Comparison of ENCODE assay signal across 9 mouse cellular contexts in the genomic region with DNA sequence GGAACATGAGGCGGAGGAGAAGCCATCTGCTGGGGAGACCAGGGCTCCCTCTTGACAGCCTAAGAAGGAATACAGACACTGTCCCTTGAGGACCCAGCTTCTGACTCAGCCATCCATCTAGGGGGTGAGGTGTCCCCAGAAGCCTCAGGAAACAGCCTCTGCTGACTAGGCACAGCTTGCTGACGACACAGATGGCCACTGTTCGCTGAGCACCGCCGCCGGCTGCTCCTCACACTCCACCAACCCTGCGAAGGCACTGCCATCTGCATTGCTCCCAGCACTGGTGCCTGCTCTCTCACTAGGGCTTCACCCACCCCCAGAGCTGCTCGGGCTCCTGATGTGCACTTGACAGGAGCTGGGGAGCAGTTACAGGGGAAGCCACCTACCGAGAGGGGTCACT. TPM values are rescaled to one million over a fixed set of nuclear protein-coding genes. Genes with fewer than 3 reads are reported as not detected.
DNase-seq lines count a peak whose midpoint lies in the region; ATAC-seq and TF ChIP-seq lines count a peak whose summit lies in the region.
"Had no signal": no experiment of that assay in that cellular context is flagged by ENCODE, and none has a peak within 500 bp of the region (broad histone marks: within the 10 kb centered on the region; RNA-seq: fewer than 3 reads in every experiment).

No protein-coding gene starts in this region.

- no peak overlapping the region for H3K27ac ChIP-seq in midbrain, postnatal 0 days (ENCODE audit: low read depth, low read length)
- no peak overlapping the region for H3K27ac ChIP-seq in midbrain, embryonic 16.5 days (ENCODE audit: low read length)
- peak overlapping the region; percentile 48; the same call in 1 of the 2 replicates for H3K27ac ChIP-seq in hindbrain, embryonic 13.5 days
- H3K27ac ChIP-seq in intestine, embryonic 15.5 days, result no peak overlapping the region

- H3K9me3 ChIP-seq in midbrain, postnatal 0 days (ENCODE audit: low read length), result no peaks in the 10 kb centered on the region
- H3K9me3 ChIP-seq in midbrain, embryonic 16.5 days (replicated peaks; ENCODE audit: control insufficient read depth, low read length, poor library complexity, severe bottlenecking), result no peaks in the 10 kb centered on the region
- H3K9me3 ChIP-seq in hindbrain, embryonic 13.5 days, result no peaks in the 10 kb centered on the region
- no peaks in the 10 kb centered on the region for H3K9me3 ChIP-seq in intestine, embryonic 15.5 days

- H3K36me3 ChIP-seq in midbrain, postnatal 0 days (ENCODE audit: insufficient read depth, low read length), result no peaks in the 10 kb centered on the region
- H3K36me3 ChIP-seq in midbrain, embryonic 16.5 days (ENCODE audit: control insufficient read depth, insufficient read depth, low read length), result no peaks in the 10 kb centered on the region
- H3K36me3 ChIP-seq in hindbrain, embryonic 13.5 days, result no peaks in the 10 kb centered on the region
- H3K36me3 ChIP-seq in intestine, embryonic 15.5 days, result no peaks in the 10 kb centered on the region

- 69% methylated on average over 9 of the region's 9 CpGs for WGBS in midbrain, postnatal 0 days
- WGBS in midbrain, embryonic 16.5 days, result 65% methylated on average over 9 of the region's 9 CpGs
- WGBS in hindbrain, embryonic 13.5 days, result 59% methylated on average over 9 of the region's 9 CpGs
- 63% methylated on average over 9 of the region's 9 CpGs for WGBS in intestine, embryonic 15.5 days

- ATAC-seq in midbrain, postnatal 0 days (ENCODE audit: low FRiP score), result no peak
- ATAC-seq in midbrain, embryonic 16.5 days, result no peak
- peak; percentile 41; the same call in 1 of the 2 replicates for ATAC-seq in hindbrain, embryonic 13.5 days (ENCODE audit: low FRiP score)
- no peak for ATAC-seq in intestine, embryonic 15.5 days

- no peak overlapping the region for H3K4me3 ChIP-seq in midbrain, postnatal 0 days (ENCODE audit: low read depth, low read length)
- no peak overlapping the region for H3K4me3 ChIP-seq in midbrain, embryonic 16.5 days (ENCODE audit: low read depth, low read length)
- H3K4me3 ChIP-seq in hindbrain, embryonic 13.5 days, result no peak overlapping the region
- no peak overlapping the region for H3K4me3 ChIP-seq in intestine, embryonic 15.5 days (replicated peaks)

- H3K27me3 ChIP-seq in midbrain, postnatal 0 days (ENCODE audit: insufficient read depth, low read length), result no peaks in the 10 kb centered on the region
- H3K27me3 ChIP-seq in midbrain, embryonic 16.5 days (ENCODE audit: control insufficient read depth, insufficient read depth, low read depth, low read length), result no peaks in the 10 kb centered on the region
- H3K27me3 ChIP-seq in hindbrain, embryonic 13.5 days, result no peaks in the 10 kb centered on the region
- H3K27me3 ChIP-seq in intestine, embryonic 15.5 days (replicated peaks), result no peaks in the 10 kb centered on the region; the same call in 1 of the 2 replicates

- no peak overlapping the region for H3K4me2 ChIP-seq in midbrain, postnatal 0 days (ENCODE audit: low read depth, low read length, poor library complexity, severe bottlenecking)
- no peak overlapping the region for H3K4me2 ChIP-seq in midbrain, embryonic 16.5 days (ENCODE audit: low read length)
- no peak overlapping the region for H3K4me2 ChIP-seq in hindbrain, embryonic 13.5 days
- no peak overlapping the region for H3K4me2 ChIP-seq in intestine, embryonic 15.5 days (replicated peaks)
- H3K4me2 ChIP-seq: lung, embryonic 14.5 days had no signal

- DNase-seq in midbrain, postnatal 0 days (ENCODE audit: low spot score), result peak; percentile 27
- DNase-seq in left cerebral cortex, adult 9 months (ENCODE audit: low spot score in 2 of 2), result peak; percentile 66 to 83
- peak; percentile 77 for DNase-seq in telencephalon, adult 2 months (ENCODE audit: low read depth, low spot score)
- DNase-seq in thymus, postnatal 14 days, result no peak
- DNase-seq: lung, embryonic 14.5 days; thymus, postnatal 4 days had no signal

- H3K9ac ChIP-seq in midbrain, postnatal 0 days (replicated peaks; ENCODE audit: low read length, poor library complexity, severe bottlenecking), result no peak overlapping the region
- no peak overlapping the region for H3K9ac ChIP-seq in midbrain, embryonic 16.5 days (ENCODE audit: low read depth, low read length)
- no peak overlapping the region for H3K9ac ChIP-seq in hindbrain, embryonic 13.5 days
- no peak overlapping the region for H3K9ac ChIP-seq in intestine, embryonic 15.5 days
- H3K9ac ChIP-seq: lung, embryonic 14.5 days had no signal

- H3K4me1 ChIP-seq in midbrain, postnatal 0 days (ENCODE audit: insufficient read depth, low read length), result no peaks in the 10 kb centered on the region
- no peaks in the 10 kb centered on the region; the same call in 1 of the 2 replicates for H3K4me1 ChIP-seq in midbrain, embryonic 16.5 days (ENCODE audit: control insufficient read depth, insufficient read depth, low read length)
- peaks cover 11% of the 10 kb centered on the region for H3K4me1 ChIP-seq in hindbrain, embryonic 13.5 days (replicated peaks)
- H3K4me1 ChIP-seq in intestine, embryonic 15.5 days (replicated peaks), result no peaks in the 10 kb centered on the region

- no peak for TF ChIP-seq CTCF in midbrain, postnatal 0 days (IDR thresholded peaks at IDR 0.05)

RNA-seq across cellular contexts. Expression of gene Tspan11, which starts 38.5 kb away (rescaled TPM):
- 5.0 and 6.5 TPM in 2 replicates for total RNA-seq in midbrain, postnatal 0 days (2014; rRNA removed)
- 2.6 and 3.0 TPM in 2 replicates for polyA plus RNA-seq in midbrain, postnatal 0 days (2015; fragmentation: Nextera tagmentation; extraction: Ambion mirVana)
- polyA plus RNA-seq in midbrain, embryonic 16.5 days (2015; fragmentation: Nextera tagmentation; extraction: Ambion mirVana), result 5.5 and 5.7 TPM in 2 replicates
- 8.6 and 8.7 TPM in 2 replicates for polyA plus RNA-seq in hindbrain, embryonic 13.5 days (2015; fragmentation: Nextera tagmentation; extraction: Ambion mirVana)
- 2.9 and 3.2 TPM in 2 replicates for polyA plus RNA-seq in intestine, embryonic 15.5 days (2015; fragmentation: Nextera tagmentation; extraction: Ambion mirVana)
